Mouse (Mus musculus) neural tube, embryonic 10.5 days (tissue): ENCODE data around the gene Bcdin3d.

Experiments used
- DNase-seq: peaks from one replicate; pipeline ENCODE4 v3.0.0-alpha.2; 2017; ENCODE audit warnings: low spot score; ENCODE audit errors: extremely low spot score

Bcdin3d gene

GRCm38 (mm10) chr15:99474576-99474926 is at the start of gene Bcdin3d:
Gene Bcdin3d, minus strand, starts transcription at chr15:99474730.
- peak; percentile 94 for DNase-seq

- DNase-seq: no peak
Observed at GRCm38 (mm10) chr15:99520306-99520705, 45.8 kb upstream of the Bcdin3d start.

- no peak for DNase-seq
Observed at GRCm38 (mm10) chr15:99519626-99520025, 45.1 kb upstream of the Bcdin3d start.

GRCm38 (mm10) chr15:99517715-99518114 is 43.2 kb upstream of the Bcdin3d start:
- no peak for DNase-seq

GRCm38 (mm10) chr15:99516715-99517114 is 42.2 kb upstream of the Bcdin3d start:
- no peak for DNase-seq

- DNase-seq: no peak
Observed at GRCm38 (mm10) chr15:99511797-99512525, 37.4 kb upstream of the Bcdin3d start.

GRCm38 (mm10) chr15:99510621-99511020 is 36.1 kb upstream of the Bcdin3d start:
- DNase-seq: no peak

- no peak for DNase-seq
Observed at GRCm38 (mm10) chr15:99509840-99510239, 35.3 kb upstream of the Bcdin3d start.

GRCm38 (mm10) chr15:99505324-99506095 is 31.0 kb upstream of the Bcdin3d start:
- DNase-seq: no peak

GRCm38 (mm10) chr15:99503256-99503655 is 28.7 kb upstream of the Bcdin3d start:
- DNase-seq: no peak

- no peak for DNase-seq
Observed at GRCm38 (mm10) chr15:99502311-99502831, 27.8 kb upstream of the Bcdin3d start.

GRCm38 (mm10) chr15:99501292-99502260 is 27.0 kb upstream of the Bcdin3d start:
- DNase-seq: no peak

- DNase-seq: no peak
Observed at GRCm38 (mm10) chr15:99500320-99500719, 25.8 kb upstream of the Bcdin3d start.

- no peak for DNase-seq
Observed at GRCm38 (mm10) chr15:99499726-99500125, 25.2 kb upstream of the Bcdin3d start.

- no peak for DNase-seq
Observed at GRCm38 (mm10) chr15:99498781-99499180, 24.3 kb upstream of the Bcdin3d start.

GRCm38 (mm10) chr15:99498356-99498755 is 23.8 kb upstream of the Bcdin3d start:
- no peak for DNase-seq

- no peak for DNase-seq
Observed at GRCm38 (mm10) chr15:99497527-99498242, 23.2 kb upstream of the Bcdin3d start.

GRCm38 (mm10) chr15:99497061-99497460 is 22.5 kb upstream of the Bcdin3d start:
- DNase-seq: peak; percentile 61

GRCm38 (mm10) chr15:99484745-99485144 is 10.2 kb upstream of the Bcdin3d start:
- DNase-seq: no peak

- no peak for DNase-seq
Observed at GRCm38 (mm10) chr15:99475814-99476213, 1.3 kb upstream of the Bcdin3d start.
